Mouse (Mus musculus) layer of hippocampus, adult 8-10 months (tissue): ENCODE results near the gene Ube2l6. TPM values are rescaled to one million over a fixed set of nuclear protein-coding genes. Genes with fewer than 3 reads are reported as not detected.

Source experiments
- DNase-seq, 2 experiments: peaks; one replicate each; pipeline ENCODE4 v3.0.0; 2022; ENCODE audit warnings: low spot score in 2 of 2
- total RNA-seq, 4 experiments: library from RNA; stranded (reverse); gene quantifications; 2 replicates each; pipeline ENCODE4 v1.2.4; 2022

Ube2l6 gene
- total RNA-seq, 4 experiments from 2014 or later, result 5.2 to 9.3 (median 5.6) TPM

GRCm38 (mm10) chr2:84837817-84838592 is 39.4 kb downstream of the Ube2l6 start:
- DNase-seq, result no peak

GRCm38 (mm10) chr2:84838593-84838949 is 39.9 kb downstream of the Ube2l6 start, which contains the start of gene Slc43a1:
TSS of gene Slc43a1 (plus strand) at chr2:84838850.
- DNase-seq, result no peak

GRCm38 (mm10) chr2:84838993-84839980 is 40.7 kb downstream of the Ube2l6 start:
- DNase-seq, result no peak

GRCm38 (mm10) chr2:84840016-84840747 is 41.6 kb downstream of the Ube2l6 start:
- DNase-seq, result no peak

- no peak for DNase-seq
Observed at GRCm38 (mm10) chr2:84840748-84841563, 42.3 kb downstream of the Ube2l6 start.

- no peak for DNase-seq
Observed at GRCm38 (mm10) chr2:84841905-84842304, 43.3 kb downstream of the Ube2l6 start.

- DNase-seq, result no peak
Observed at GRCm38 (mm10) chr2:84843654-84844053, 45.0 kb downstream of the Ube2l6 start.

GRCm38 (mm10) chr2:84845226-84845625 is 46.6 kb downstream of the Ube2l6 start:
- DNase-seq, result no peak

- DNase-seq, result no peak
Observed at GRCm38 (mm10) chr2:84850407-84851129, 51.9 kb downstream of the Ube2l6 start.

GRCm38 (mm10) chr2:84851130-84852040 is 52.8 kb downstream of the Ube2l6 start:
- no peak for DNase-seq

GRCm38 (mm10) chr2:84855732-84856131 is 57.1 kb downstream of the Ube2l6 start:
- peak; percentile 53 to 58 for DNase-seq

GRCm38 (mm10) chr2:84858551-84858950 is 59.9 kb downstream of the Ube2l6 start:
- DNase-seq, result no peak

Other genes starting within 250 kb of the Ube2l6 start
- 10 to 100 TPM; 51.9 to 56.8 (median 53.1) TPM for gene Ctnnd1, start 148.1 kb upstream of the Ube2l6 start, total RNA-seq
- not detected for gene Btbd18, start 139.7 kb upstream of the Ube2l6 start, total RNA-seq
- gene Selenoh, start 128.1 kb upstream of the Ube2l6 start, total RNA-seq, result 10 to 100 TPM; 24.1 to 33.6 (median 28.4) TPM
- gene Gm28635, start 120.8 kb upstream of the Ube2l6 start, total RNA-seq, result 1 to 10 TPM in 3 of 4 experiments, not detected in 1; 1.5 to 5.7 (median 1.8) TPM
- 10 to 100 TPM; 29.0 to 33.4 (median 31.7) TPM for gene Med19, start 120.4 kb upstream of the Ube2l6 start, total RNA-seq
- gene Tmx2, start 119.7 kb upstream of the Ube2l6 start, total RNA-seq, result 100 to 1,000 TPM; 221 to 271 (median 233) TPM
- gene Zdhhc5, start 83.6 kb upstream of the Ube2l6 start, total RNA-seq, result 10 to 100 TPM; 34.5 to 41.7 (median 36.3) TPM
- gene Clp1, start 71.5 kb upstream of the Ube2l6 start, total RNA-seq, result 10 to 100 TPM in 1 of 4 experiments, 1 to 10 TPM in 3; 7.4 to 10.4 (median 8.5) TPM
- gene Ypel4, start 64.8 kb upstream of the Ube2l6 start, total RNA-seq, result 100 to 1,000 TPM in 1 of 4 experiments, 10 to 100 TPM in 3; 68.7 to 105 (median 85.1) TPM
- gene Gm19426, start 55.2 kb upstream of the Ube2l6 start, total RNA-seq, result 1 to 10 TPM; 1.9 to 4.2 (median 2.5) TPM
- 10 to 100 TPM in 2 of 4 experiments, 1 to 10 TPM in 2; 6.2 to 16.4 (median 10.8) TPM for gene Serping1, start 23.4 kb upstream of the Ube2l6 start, total RNA-seq
- gene Smtnl1, start 23.8 kb downstream of the Ube2l6 start, total RNA-seq, result not detected
- 10 to 100 TPM; 44.2 to 55.4 (median 50.7) TPM for gene Timm10, start 28.2 kb downstream of the Ube2l6 start, total RNA-seq
- 1 to 10 TPM in 1 of 4 experiments, under 1 TPM in 2, not detected in 1; 0.34 to 1.3 (median 0.63) TPM for gene Slc43a1, start 40.0 kb downstream of the Ube2l6 start, total RNA-seq
- gene Rtn4rl2, start 87.9 kb downstream of the Ube2l6 start, total RNA-seq, result 10 to 100 TPM; 63.8 to 85.9 (median 79.0) TPM
- gene Slc43a3, start 137.8 kb downstream of the Ube2l6 start, total RNA-seq, result 1 to 10 TPM in 3 of 4 experiments, not detected in 1; 1.1 to 3.1 (median 2.1) TPM
- gene Prg2, start 181.6 kb downstream of the Ube2l6 start, total RNA-seq, result not detected
- gene Prg3, start 189.4 kb downstream of the Ube2l6 start, total RNA-seq, result not detected
- 100 to 1,000 TPM; 111 to 137 (median 126) TPM for gene Ssrp1, start 238.4 kb downstream of the Ube2l6 start, total RNA-seq
- 1 to 10 TPM; 2.1 to 2.6 (median 2.3) TPM for gene P2rx3, start 238.6 kb downstream of the Ube2l6 start, total RNA-seq
- 100 to 1,000 TPM; 160 to 169 (median 163) TPM for gene Tnks1bp1, start 249.2 kb downstream of the Ube2l6 start, total RNA-seq